Mouse (Mus musculus): ENCODE data around the gene Adar. TPM values are rescaled to one million over a fixed set of nuclear protein-coding genes. Genes with fewer than 3 reads are reported as not detected.

Gene Adar
- 15.1 and 16.4 TPM in 2 replicates for polyA plus RNA-seq (2014; fragmentation: Nextera tagmentation; extraction: Ambion mirVana)

DNA sequence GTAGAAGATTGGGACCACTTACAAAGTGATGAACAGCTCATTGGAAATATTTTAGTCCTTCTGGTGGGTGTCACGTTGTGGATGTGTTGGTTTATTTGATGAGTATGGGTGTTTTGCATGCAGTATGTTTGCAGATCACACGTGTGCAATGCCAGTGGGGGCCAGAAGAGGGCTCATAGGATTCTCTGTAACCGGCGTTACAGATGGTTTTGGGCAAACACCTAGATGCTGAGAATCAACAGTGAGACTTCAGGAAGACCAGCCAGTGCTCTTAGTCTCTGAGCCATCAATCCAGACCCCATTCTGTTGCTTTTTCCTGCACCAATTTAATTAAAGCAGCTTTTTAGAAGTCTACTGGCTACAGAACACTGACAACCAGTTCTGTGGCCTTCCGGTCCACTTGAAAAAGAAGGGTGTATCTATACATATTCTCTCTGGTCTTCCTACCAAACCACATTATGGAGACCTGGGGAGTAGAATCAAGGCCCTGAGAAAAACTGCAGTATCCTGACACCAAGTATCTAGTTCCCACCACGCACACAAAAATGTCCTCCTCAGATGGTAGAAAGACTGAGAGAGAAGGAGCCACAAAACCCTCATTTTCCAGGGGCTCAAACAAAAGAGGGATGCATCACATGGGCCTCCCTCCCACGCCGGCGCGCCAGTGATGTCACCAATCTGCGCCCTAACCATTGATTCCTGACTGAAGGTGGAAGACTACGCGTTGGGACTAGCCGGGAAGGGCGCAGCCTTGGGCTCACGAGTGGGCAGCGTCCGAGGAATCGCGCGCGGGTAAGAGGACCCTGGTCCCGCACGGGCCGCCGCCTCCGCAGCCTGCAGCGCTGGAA lies at the start of gene Adar:
Gene Adar, plus strand, starts transcription at position 664 of the 848 bp plus-strand sequence.
- 8% methylated on average over 28 of the region's 28 CpGs for WGBS
- ATAC-seq (ENCODE audit: low FRiP score) = peak; percentile 87

DNA sequence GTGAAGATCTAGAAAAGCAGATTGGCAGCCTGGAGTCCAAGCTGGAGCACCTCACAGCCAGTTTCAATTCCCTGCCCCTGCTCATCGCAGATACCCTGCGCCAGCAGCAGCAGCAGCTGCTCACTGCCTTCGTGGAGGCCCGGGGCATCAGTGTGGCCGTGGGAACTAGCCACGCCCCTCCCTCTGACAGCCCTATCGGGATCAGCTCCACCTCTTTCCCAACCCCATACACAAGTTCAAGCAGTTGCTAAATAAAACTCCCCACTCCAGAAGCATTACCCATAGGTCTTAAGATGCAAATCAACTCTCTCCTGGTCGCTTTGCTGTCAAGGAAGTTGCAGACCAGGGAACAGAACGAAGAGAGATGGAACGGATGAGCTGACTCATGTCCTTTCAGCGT lies 47.7 kb upstream of the Adar start:
- ATAC-seq (ENCODE audit: low FRiP score) (no peak), DNase-seq (ENCODE audit: low spot score) (no peak)
- Histone ChIP-seq H3K4me2 (replicated peaks; ENCODE audit: low read depth, low read length) (no peak overlapping the region), H3K27me3 (ENCODE audit: control insufficient read depth, insufficient read depth, low read length) (no peaks in the 10 kb centered on the region; the same call in 1 of the 2 replicates), H3K4me3 (ENCODE audit: low read depth, low read length) (no peak overlapping the region), H3K36me3 (ENCODE audit: control insufficient read depth, insufficient read depth, low read length) (no peaks in the 10 kb centered on the region), H3K4me1 (replicated peaks; ENCODE audit: control insufficient read depth, insufficient read depth, low read length) (no peaks in the 10 kb centered on the region; the same call in 1 of the 2 replicates), H3K9ac (ENCODE audit: low read depth, low read length) (no peak overlapping the region), H3K9me3 (ENCODE audit: control insufficient read depth, low read length) (no peaks in the 10 kb centered on the region), H3K27ac (ENCODE audit: low read depth, low read length) (no peak overlapping the region)
- whole genome bisulfite sequencing = 37% methylated on average over 11 of the region's 11 CpGs

More for the DNA sequence above, at the start of gene Adar:
- peak; percentile 91 for DNase-seq (ENCODE audit: low spot score)
- no peaks in the 10 kb centered on the region for H3K36me3 ChIP-seq (ENCODE audit: control insufficient read depth, insufficient read depth, low read length)
- H3K4me2 ChIP-seq (replicated peaks; ENCODE audit: low read depth, low read length) = peak within 1 kb of the TSS; percentile 86
- peak within 1 kb of the TSS; percentile 90 for H3K9ac ChIP-seq (ENCODE audit: low read depth, low read length)
- H3K9me3 ChIP-seq (ENCODE audit: control insufficient read depth, low read length) = no peaks in the 10 kb centered on the region
- H3K27me3 ChIP-seq (ENCODE audit: control insufficient read depth, insufficient read depth, low read length) = no peaks in the 10 kb centered on the region
- 0 out of 2 replicates have a peak, but pooled peaks cover 2% of the 10 kb centered on the region for H3K4me1 ChIP-seq (replicated peaks; ENCODE audit: control insufficient read depth, insufficient read depth, low read length)
- peak within 1 kb of the TSS; percentile 98 for H3K4me3 ChIP-seq (ENCODE audit: low read depth, low read length)
- peak within 1 kb of the TSS; percentile 71 for H3K27ac ChIP-seq (ENCODE audit: low read depth, low read length)

DNA sequence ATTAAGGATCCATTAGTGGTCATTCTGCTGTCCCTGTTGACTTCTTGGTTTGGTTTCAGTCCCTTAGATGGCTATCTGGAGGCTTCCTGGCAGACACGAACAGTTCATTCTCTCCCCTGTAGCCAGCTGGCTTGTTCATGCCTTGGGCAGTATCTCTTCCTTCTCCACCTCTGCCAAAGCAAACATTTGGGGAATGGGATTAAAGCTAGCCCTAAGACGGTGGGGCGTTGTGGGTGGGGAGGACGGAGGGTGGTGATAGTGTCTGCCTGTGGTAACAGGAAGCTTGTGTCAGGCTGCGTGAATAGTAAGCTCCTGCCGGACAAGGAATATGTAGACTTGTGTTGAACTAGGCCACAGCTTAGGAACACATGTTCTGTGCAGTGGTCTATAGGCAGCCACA lies 43.5 kb upstream of the Adar start:
- Histone ChIP-seq H3K9me3 (ENCODE audit: control insufficient read depth, low read length) (no peaks in the 10 kb centered on the region), H3K9ac (ENCODE audit: low read depth, low read length) (no peak overlapping the region), H3K4me3 (ENCODE audit: low read depth, low read length) (no peak overlapping the region), H3K4me2 (replicated peaks; ENCODE audit: low read depth, low read length) (no peak overlapping the region), H3K27me3 (ENCODE audit: control insufficient read depth, insufficient read depth, low read length) (no peaks in the 10 kb centered on the region), H3K4me1 (replicated peaks; ENCODE audit: control insufficient read depth, insufficient read depth, low read length) (no peaks in the 10 kb centered on the region), H3K27ac (ENCODE audit: low read depth, low read length) (no peak overlapping the region), H3K36me3 (ENCODE audit: control insufficient read depth, insufficient read depth, low read length) (no peaks in the 10 kb centered on the region)
- DNase-seq (ENCODE audit: low spot score) = no peak
- ATAC-seq (ENCODE audit: low FRiP score) = no peak
- 69% methylated on average over 6 of the region's 6 CpGs for WGBS

DNA sequence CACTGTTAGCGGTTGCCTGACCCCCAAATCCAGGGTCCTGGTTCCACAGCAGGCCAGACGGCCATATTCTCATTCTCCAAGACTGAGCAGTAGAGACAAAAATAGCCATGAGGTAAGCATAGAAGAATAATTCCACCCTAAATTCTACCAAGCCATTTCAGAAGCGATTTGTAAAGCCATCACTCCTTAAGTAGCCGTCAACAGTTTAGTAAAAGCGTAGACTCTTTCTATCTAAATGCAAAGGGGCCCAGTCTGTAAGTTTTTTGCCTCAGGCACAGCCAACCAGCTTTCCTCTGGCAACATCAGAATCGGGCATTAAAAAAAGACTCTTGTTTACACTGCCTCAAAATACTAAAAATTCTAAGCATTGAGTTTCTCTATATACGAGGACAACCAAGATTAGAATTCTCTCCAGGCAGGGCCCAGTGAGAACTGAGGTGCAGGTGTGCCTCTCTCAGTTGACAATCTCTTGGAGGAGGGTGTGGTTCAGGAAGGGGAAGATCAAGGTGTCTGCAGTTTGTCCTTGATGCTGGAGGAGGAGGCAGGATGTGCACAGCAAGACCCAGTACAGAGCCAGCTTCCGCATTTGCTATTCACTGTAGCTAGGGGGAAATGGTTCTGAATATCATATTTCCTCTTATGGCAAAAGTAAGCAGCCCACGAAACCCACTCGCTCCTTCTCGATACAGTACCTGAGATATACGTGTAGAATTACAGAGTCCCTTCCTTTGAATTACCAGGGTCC lies 42.1 kb upstream of the Adar start:
- H3K36me3 ChIP-seq (ENCODE audit: control insufficient read depth, insufficient read depth, low read length) = no peaks in the 10 kb centered on the region
- H3K9ac ChIP-seq (ENCODE audit: low read depth, low read length) = no peak overlapping the region
- WGBS = 87% methylated on average over 12 of the region's 12 CpGs
- no peaks in the 10 kb centered on the region for H3K9me3 ChIP-seq (ENCODE audit: control insufficient read depth, low read length)
- no peaks in the 10 kb centered on the region for H3K4me1 ChIP-seq (replicated peaks; ENCODE audit: control insufficient read depth, insufficient read depth, low read length)
- no peak overlapping the region for H3K4me2 ChIP-seq (replicated peaks; ENCODE audit: low read depth, low read length)
- H3K4me3 ChIP-seq (ENCODE audit: low read depth, low read length) = no peak overlapping the region
- H3K27ac ChIP-seq (ENCODE audit: low read depth, low read length) = no peak overlapping the region
- ATAC-seq (ENCODE audit: low FRiP score) (no peak), DNase-seq (ENCODE audit: low spot score) (no peak)
- no peaks in the 10 kb centered on the region for H3K27me3 ChIP-seq (ENCODE audit: control insufficient read depth, insufficient read depth, low read length)

GRCm38 (mm10) chr3:89677617-89678016 lies 37.2 kb upstream of the Adar start:
- Histone ChIP-seq H3K4me2 (replicated peaks; ENCODE audit: low read depth, low read length) (no peak overlapping the region), H3K27ac (ENCODE audit: low read depth, low read length) (no peak overlapping the region), H3K9me3 (ENCODE audit: control insufficient read depth, low read length) (no peaks in the 10 kb centered on the region), H3K27me3 (ENCODE audit: control insufficient read depth, insufficient read depth, low read length) (no peaks in the 10 kb centered on the region), H3K9ac (ENCODE audit: low read depth, low read length) (no peak overlapping the region), H3K36me3 (ENCODE audit: control insufficient read depth, insufficient read depth, low read length) (no peaks in the 10 kb centered on the region), H3K4me3 (ENCODE audit: low read depth, low read length) (no peak overlapping the region), H3K4me1 (replicated peaks; ENCODE audit: control insufficient read depth, insufficient read depth, low read length) (no peaks in the 10 kb centered on the region)
- no peak for DNase-seq (ENCODE audit: low spot score)
- 44% methylated on average over 5 of the region's 5 CpGs for WGBS
- ATAC-seq (ENCODE audit: low FRiP score) = no peak

DNA sequence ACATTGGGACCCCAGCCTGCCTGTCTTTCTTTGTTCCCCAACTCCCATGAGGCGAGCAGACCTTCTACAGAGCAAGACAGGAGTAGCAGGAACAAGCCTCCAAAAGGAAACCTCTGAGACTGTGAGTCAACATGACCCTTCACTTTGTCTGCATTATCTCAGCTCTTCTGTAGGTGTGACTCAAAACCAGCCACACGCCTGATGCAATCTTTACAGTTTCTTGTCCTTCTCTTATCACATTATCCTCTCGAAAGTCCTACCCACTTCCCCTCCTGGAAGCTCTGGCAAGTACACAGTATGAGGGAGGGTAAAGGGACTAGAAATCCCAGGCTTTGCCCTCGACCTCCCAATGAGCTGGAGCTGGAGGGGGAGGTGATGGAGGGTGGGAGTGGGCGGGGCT lies 28.8 kb upstream of the Adar start:
- Histone ChIP-seq H3K9me3 (ENCODE audit: control insufficient read depth, low read length) (no peaks in the 10 kb centered on the region), H3K36me3 (ENCODE audit: control insufficient read depth, insufficient read depth, low read length) (no peaks in the 10 kb centered on the region), H3K27ac (ENCODE audit: low read depth, low read length) (no peak overlapping the region), H3K4me3 (ENCODE audit: low read depth, low read length) (no peak overlapping the region), H3K9ac (ENCODE audit: low read depth, low read length) (no peak overlapping the region), H3K27me3 (ENCODE audit: control insufficient read depth, insufficient read depth, low read length) (no peaks in the 10 kb centered on the region), H3K4me2 (replicated peaks; ENCODE audit: low read depth, low read length) (no peak overlapping the region), H3K4me1 (replicated peaks; ENCODE audit: control insufficient read depth, insufficient read depth, low read length) (no peaks in the 10 kb centered on the region)
- ATAC-seq (ENCODE audit: low FRiP score) = no peak
- WGBS = 60% methylated on average over 5 of the region's 5 CpGs
- no peak for DNase-seq (ENCODE audit: low spot score)

DNA sequence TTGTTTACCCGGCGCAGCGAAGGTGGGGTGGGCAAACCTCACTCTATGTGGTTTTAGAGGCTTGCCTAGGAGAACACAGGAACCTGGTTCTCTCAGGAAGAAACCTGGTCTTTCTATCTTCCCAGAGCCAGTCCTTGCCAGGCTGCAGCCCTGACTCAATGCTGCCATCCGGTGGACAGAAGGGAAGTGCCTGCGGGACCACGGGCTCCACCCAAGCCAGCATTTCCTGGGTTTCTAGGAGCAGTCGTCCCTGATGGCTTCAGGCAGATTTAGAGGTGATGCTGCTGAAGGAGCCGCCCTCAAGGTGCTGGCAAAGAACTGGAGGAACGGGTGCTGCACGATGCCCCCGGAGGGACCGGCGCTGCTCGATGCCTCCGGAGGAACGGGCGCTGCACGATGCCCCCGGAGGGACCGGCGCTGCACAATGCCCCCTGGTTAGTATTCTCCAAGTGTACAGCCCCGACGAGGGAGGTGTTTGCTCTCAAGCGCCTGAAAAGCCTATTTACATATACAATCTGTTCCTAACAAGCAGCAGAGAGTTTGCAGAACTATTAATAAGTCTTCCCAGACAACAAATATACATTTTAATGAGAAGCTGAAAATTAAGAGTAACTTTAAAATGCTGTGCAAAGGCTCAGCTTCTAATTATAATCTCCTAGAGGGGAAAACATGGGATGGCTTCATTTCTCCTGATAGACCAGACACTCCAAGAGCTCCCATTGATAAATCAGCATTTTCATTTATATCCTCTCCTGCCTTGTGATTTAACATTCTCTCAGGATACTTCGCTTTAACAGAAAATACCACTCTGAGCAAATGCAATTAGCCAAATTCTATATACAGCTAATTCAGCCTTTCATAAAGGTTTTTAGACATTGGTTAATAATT lies 25.9 kb upstream of the Adar start:
- DNase-seq (ENCODE audit: low spot score) = peak; percentile 92
- Histone ChIP-seq H3K27me3 (ENCODE audit: control insufficient read depth, insufficient read depth, low read length) (no peaks in the 10 kb centered on the region), H3K36me3 (ENCODE audit: control insufficient read depth, insufficient read depth, low read length) (no peaks in the 10 kb centered on the region), H3K4me1 (replicated peaks; ENCODE audit: control insufficient read depth, insufficient read depth, low read length) (no peaks in the 10 kb centered on the region), H3K9ac (ENCODE audit: low read depth, low read length) (peak overlapping the region; percentile 79), H3K4me3 (ENCODE audit: low read depth, low read length) (peak overlapping the region; percentile 45), H3K9me3 (ENCODE audit: control insufficient read depth, low read length) (no peaks in the 10 kb centered on the region), H3K27ac (ENCODE audit: low read depth, low read length) (0 out of 2 replicates have a peak overlapping the region, but pooled peaks have one; percentile 12), H3K4me2 (replicated peaks; ENCODE audit: low read depth, low read length) (peak overlapping the region; percentile 62)
- ATAC-seq (ENCODE audit: low FRiP score) = peak; percentile 92
- 6% methylated on average over 25 of the region's 25 CpGs for WGBS

- Histone ChIP-seq H3K27me3 (ENCODE audit: control insufficient read depth, insufficient read depth, low read length) (no peaks in the 10 kb centered on the region), H3K9ac (ENCODE audit: low read depth, low read length) (no peak overlapping the region), H3K4me3 (ENCODE audit: low read depth, low read length) (no peak overlapping the region), H3K9me3 (ENCODE audit: control insufficient read depth, low read length) (no peaks in the 10 kb centered on the region), H3K36me3 (ENCODE audit: control insufficient read depth, insufficient read depth, low read length) (no peaks in the 10 kb centered on the region), H3K4me2 (replicated peaks; ENCODE audit: low read depth, low read length) (no peak overlapping the region), H3K27ac (ENCODE audit: low read depth, low read length) (no peak overlapping the region), H3K4me1 (replicated peaks; ENCODE audit: control insufficient read depth, insufficient read depth, low read length) (no peaks in the 10 kb centered on the region)
- DNase-seq (ENCODE audit: low spot score) = no peak
- no peak for ATAC-seq (ENCODE audit: low FRiP score)
- WGBS = 71% methylated on average over 9 of the region's 9 CpGs
Observed at GRCm38 (mm10) chr3:89691776-89692175, 23.0 kb upstream of the Adar start.
